Mouse (Mus musculus) urinary bladder, postnatal 4 days (tissue): ENCODE measurements around the gene Nrp1.

Experiments
- DNase-seq, 2 experiments: peaks; one replicate each; pipeline ENCODE4 v3.0.0; 2021 to 2022; ENCODE audit warnings: low spot score in 2 of 2

Nrp1 gene

GRCm38 (mm10) chr8:128466681-128467430 lies 108.5 kb downstream of the Nrp1 start:
- no peak for DNase-seq

GRCm38 (mm10) chr8:128470097-128470496 lies 111.7 kb downstream of the Nrp1 start:
- DNase-seq, result no peak

- DNase-seq, result no peak
These were observed 112.8 kb downstream of the Nrp1 start for GRCm38 (mm10) chr8:128471186-128471585.

- no peak for DNase-seq
These were observed 114.5 kb downstream of the Nrp1 start for GRCm38 (mm10) chr8:128472871-128473270.

- DNase-seq, result no peak
These were observed 115.2 kb downstream of the Nrp1 start for GRCm38 (mm10) chr8:128473456-128474239.

- DNase-seq, result no peak
These were observed 116.2 kb downstream of the Nrp1 start for GRCm38 (mm10) chr8:128474614-128475013.

GRCm38 (mm10) chr8:128476206-128476605 lies 117.8 kb downstream of the Nrp1 start:
- DNase-seq, result no peak

- no peak for DNase-seq
These were observed 119.6 kb downstream of the Nrp1 start for GRCm38 (mm10) chr8:128478017-128478416.

- DNase-seq, result no peak
These were observed 121.1 kb downstream of the Nrp1 start for GRCm38 (mm10) chr8:128479309-128480013.

- DNase-seq, result no peak
These were observed 122.7 kb downstream of the Nrp1 start for GRCm38 (mm10) chr8:128480896-128481665.

- no peak for DNase-seq
These were observed 124.9 kb downstream of the Nrp1 start for GRCm38 (mm10) chr8:128483344-128483743.

- DNase-seq, result no peak
These were observed 126.3 kb downstream of the Nrp1 start for GRCm38 (mm10) chr8:128484720-128485124.

GRCm38 (mm10) chr8:128486043-128486442 lies 127.6 kb downstream of the Nrp1 start:
- DNase-seq, result no peak

- DNase-seq, result peak in 1 of 2 experiments; percentile 21
These were observed 129.8 kb downstream of the Nrp1 start for GRCm38 (mm10) chr8:128487966-128488931.

GRCm38 (mm10) chr8:128489351-128489750 lies 130.9 kb downstream of the Nrp1 start:
- no peak for DNase-seq

GRCm38 (mm10) chr8:128491126-128492067 lies 133.0 kb downstream of the Nrp1 start:
- DNase-seq, result peak in 1 of 2 experiments; percentile 21

GRCm38 (mm10) chr8:128493801-128494200 lies 135.4 kb downstream of the Nrp1 start:
- no peak for DNase-seq

GRCm38 (mm10) chr8:128498836-128499235 lies 140.4 kb downstream of the Nrp1 start:
- DNase-seq, result no peak

GRCm38 (mm10) chr8:128504136-128504829 lies 145.9 kb downstream of the Nrp1 start:
- no peak for DNase-seq
